Mouse (Mus musculus) embryonic facial prominence, embryonic 14.5 days (tissue): Measurements from ENCODE around the gene Usb1. TPM values are rescaled to one million over a fixed set of nuclear protein-coding genes. Genes with fewer than 3 reads are reported as not detected.

Experiments
- ATAC-seq: fragments of 200-750 bp; cut with Nextera tagmentation; 2 replicates; pipeline ENCODE4 v1.8.0; 2017; ENCODE audit warnings: low read depth, moderate number of reproducible peaks, moderate TSS enrichment
- DNase-seq: peaks from one replicate; pipeline ENCODE4 v3.0.0-alpha.2; 2015; ENCODE audit warnings: low spot score
- H3K27ac ChIP-seq: fragments of 300-500 bp; sonication (generic); replicated peaks from 2 replicates; pipeline ENCODE4 v1.5.1; 2014; ENCODE audit warnings: low read depth, mild to moderate bottlenecking, low read length, moderate library complexity
- H3K27me3 ChIP-seq: fragments of 300-500 bp; sonication (generic); replicated peaks from 2 replicates; pipeline ENCODE4 v1.6.1; 2014; ENCODE audit warnings: low read length; ENCODE audit not compliant: control insufficient read depth, insufficient read depth
- H3K36me3 ChIP-seq: fragments of 300-500 bp; sonication (generic); 2 replicates; pipeline ENCODE4 v1.6.1; 2014; ENCODE audit warnings: low read length, mixed read lengths; ENCODE audit not compliant: control insufficient read depth, insufficient read depth
- H3K4me1 ChIP-seq: fragments of 300-500 bp; sonication (generic); 2 replicates; pipeline ENCODE4 v1.6.1; 2014; ENCODE audit warnings: antibody characterized with exemption, low read length; ENCODE audit not compliant: control insufficient read depth, insufficient read depth
- H3K4me2 ChIP-seq: fragments of 300-500 bp; sonication (generic); 2 replicates; pipeline ENCODE4 v1.6.1; 2014; ENCODE audit warnings: low read depth, mild to moderate bottlenecking, low read length, moderate library complexity, mixed read lengths
- H3K4me3 ChIP-seq: fragments of 300-500 bp; sonication (generic); 2 replicates; pipeline ENCODE4 v1.5.1; 2014; ENCODE audit warnings: low read depth, mild to moderate bottlenecking, low read length
- H3K9ac ChIP-seq: fragments of 300-500 bp; sonication (generic); 2 replicates; pipeline ENCODE4 v1.6.1; 2014; ENCODE audit warnings: low read depth, mild to moderate bottlenecking, low read length, moderate library complexity, mixed read lengths
- H3K9me3 ChIP-seq: fragments of 300-500 bp; sonication (generic); 2 replicates; pipeline ENCODE4 v1.6.1; 2016; ENCODE audit warnings: low read length; ENCODE audit not compliant: control insufficient read depth
- WGBS: fragments of 180-500 bp; shearing (Covaris S2); extraction: QIAGEN DNeasy Blood & Tissue Kit; methylation state at CpG from one replicate; pipeline ENCODE4 v1.1.7; 2014; 5-methylcytosine and 5-hydroxymethylcytosine counted together
- polyA plus RNA-seq: library from polyadenylated mRNA; unstranded; fragments of >200 nt; fragmentation: Nextera tagmentation; extraction: Ambion mirVana; gene quantifications from 2 replicates; pipeline ENCODE4 v1.2.1, GENCODE M21; 2014

The Usb1 gene
- polyA plus RNA-seq, 1 experiment from 2014 or later: 36.3 TPM

DNA sequence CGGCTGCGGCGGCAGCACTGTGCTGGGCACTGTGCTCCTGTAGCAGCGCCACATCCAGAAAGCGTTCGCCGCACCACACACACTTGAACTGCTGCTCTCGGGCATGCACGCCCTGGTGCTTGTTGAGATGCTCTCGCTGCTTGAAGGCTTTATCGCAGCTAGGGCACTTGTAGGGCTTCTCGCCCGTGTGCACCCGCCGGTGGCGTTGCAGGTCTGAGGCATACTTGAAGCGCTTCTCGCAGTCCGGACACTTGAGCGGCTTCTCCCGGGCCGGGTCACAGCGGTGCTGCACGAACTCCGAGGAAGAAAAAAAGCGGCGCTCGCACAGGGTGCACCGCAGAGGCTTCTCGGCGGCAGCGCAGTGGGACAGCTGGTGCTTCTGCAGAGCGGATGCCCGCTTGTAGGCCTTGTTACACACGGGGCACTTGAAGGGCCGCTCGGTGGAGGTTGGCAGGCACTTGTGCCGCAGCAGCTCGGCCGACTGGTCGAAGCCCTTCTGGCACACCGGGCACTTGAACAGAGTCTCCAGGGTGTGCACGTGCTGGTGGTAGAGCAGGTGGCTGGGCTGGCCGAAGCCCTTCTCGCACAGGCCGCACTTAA lies 4.1 kb upstream of the Usb1 start:
- Histone ChIP-seq H3K4me2 (no peak overlapping the region), H3K9me3 (no peaks in the 10 kb centered on the region), H3K4me3 (no peak overlapping the region), H3K27me3 (no peaks in the 10 kb centered on the region), H3K27ac (no peak overlapping the region), H3K36me3 (peaks cover 62% of the 10 kb centered on the region), H3K9ac (no peak overlapping the region), H3K4me1 (peaks cover 9% of the 10 kb centered on the region)
- no peak for DNase-seq
- WGBS: 85% methylated on average over 44 of the region's 46 CpGs
- ATAC-seq: no peak

DNA sequence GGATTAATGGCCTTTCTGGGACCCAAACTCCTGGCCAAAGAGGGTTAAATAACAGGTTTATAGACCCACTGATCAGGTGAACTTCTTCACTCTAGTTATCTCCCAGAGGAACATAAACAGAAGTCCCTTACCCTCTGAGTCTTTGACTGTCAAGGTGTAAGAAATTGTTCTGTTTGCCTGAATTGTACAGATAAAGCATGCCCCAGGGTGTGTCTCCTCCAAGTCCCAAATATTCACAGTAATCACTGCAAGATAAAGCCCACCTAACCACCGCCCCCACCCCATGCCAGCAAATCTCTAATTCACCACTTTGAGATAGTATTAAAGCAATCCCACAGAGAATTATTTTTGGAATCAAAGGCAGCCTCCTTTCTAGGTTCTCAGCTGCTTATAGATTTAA lies 1.7 kb upstream of the Usb1 start:
- H3K9ac ChIP-seq: peak overlapping the region; percentile 89
- 0 out of 2 replicates have a peak, but pooled peaks cover 4% of the 10 kb centered on the region for H3K9me3 ChIP-seq
- no peak for DNase-seq
- H3K36me3 ChIP-seq: peaks cover 60% of the 10 kb centered on the region
- H3K4me2 ChIP-seq: peak overlapping the region; percentile 84
- no peak for ATAC-seq
- peak overlapping the region; percentile 98; the same call in 1 of the 2 replicates for H3K27ac ChIP-seq
- peaks cover 12% of the 10 kb centered on the region for H3K4me1 ChIP-seq
- H3K4me3 ChIP-seq: peak overlapping the region; percentile 73
- WGBS: 57% methylated on average over 1 of the region's 1 CpGs
- no peaks in the 10 kb centered on the region for H3K27me3 ChIP-seq

DNA sequence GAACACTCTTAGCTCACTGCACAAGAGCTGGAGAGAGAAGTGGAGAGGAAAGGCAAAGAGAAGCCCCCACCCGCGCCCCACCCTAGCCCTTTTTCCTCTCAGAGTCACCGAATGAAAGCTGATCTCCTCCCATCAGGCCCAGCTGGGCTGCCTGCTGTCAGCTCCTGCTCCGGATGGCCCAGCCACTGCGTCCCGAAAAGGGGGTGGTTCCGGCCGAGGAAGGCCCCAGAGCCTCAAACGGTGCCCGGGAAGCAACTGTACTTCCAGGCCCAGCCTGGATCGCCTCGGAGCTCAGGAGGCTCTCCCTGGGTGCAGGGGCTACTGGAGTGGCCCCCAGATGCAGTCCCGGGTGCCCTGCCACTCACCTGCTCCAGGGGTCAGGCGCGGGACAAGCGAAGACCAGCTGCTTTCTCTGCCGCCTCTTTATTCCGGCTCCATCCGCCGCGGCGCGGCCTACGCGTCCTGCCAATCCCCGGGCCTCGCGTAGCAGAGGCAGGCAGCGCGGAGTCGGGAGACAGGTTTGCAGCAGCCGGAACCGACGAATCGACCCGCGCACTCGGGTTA lies 846 bp upstream of the Usb1 start:
- Histone ChIP-seq H3K27me3 (no peaks in the 10 kb centered on the region), H3K9me3 (0 out of 2 replicates have a peak, but pooled peaks cover 4% of the 10 kb centered on the region), H3K36me3 (peaks cover 52% of the 10 kb centered on the region), H3K4me2 (peak overlapping the region; percentile 84), H3K27ac (peak overlapping the region; percentile 98), H3K4me1 (peaks cover 12% of the 10 kb centered on the region), H3K9ac (peak overlapping the region; percentile 89), H3K4me3 (peak overlapping the region; percentile 73)
- peak; percentile 53 for ATAC-seq
- DNase-seq: peak; percentile 81
- 0% methylated on average over 28 of the region's 38 CpGs for WGBS

DNA sequence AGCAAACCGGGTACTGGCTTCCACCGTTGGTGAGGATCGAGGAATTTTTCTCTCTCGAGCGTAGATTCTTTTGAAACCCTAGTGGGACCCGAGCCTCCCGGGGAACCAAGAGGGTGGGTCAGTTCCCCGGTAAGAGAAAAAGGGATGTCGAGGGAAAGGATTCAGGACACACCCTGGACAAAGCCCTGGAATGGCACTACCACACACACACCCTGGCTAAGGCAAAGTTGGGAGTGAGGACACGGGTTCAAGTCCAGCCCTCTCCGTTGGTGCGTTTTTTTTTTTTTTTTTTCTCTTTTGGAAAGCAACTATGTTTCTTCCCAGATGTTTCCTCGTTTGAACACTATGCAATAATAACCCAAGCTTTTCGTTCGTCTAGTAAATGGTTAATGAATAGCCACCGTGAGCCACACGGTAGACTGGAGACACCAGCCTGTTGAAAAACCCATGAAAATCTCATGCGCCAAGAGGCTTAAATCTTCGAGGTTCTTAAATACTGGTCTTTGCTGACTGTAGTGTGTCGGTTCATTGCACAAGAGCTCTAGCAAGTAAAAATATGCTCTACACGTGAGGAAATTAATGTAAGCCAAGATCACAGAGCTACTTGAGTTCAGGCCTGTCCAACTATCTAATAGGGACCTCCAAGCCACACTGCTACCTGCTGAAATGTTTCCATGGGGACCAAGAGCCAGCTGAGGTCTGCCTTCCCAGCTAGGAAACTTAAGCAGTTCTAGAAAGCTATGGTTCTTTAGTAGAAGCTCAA lies 534 bp downstream of the Usb1 start:
- no peak for DNase-seq
- Histone ChIP-seq H3K4me3 (peak overlapping the region; percentile 73), H3K4me2 (peak overlapping the region; percentile 84), H3K27me3 (no peaks in the 10 kb centered on the region), H3K36me3 (peaks cover 44% of the 10 kb centered on the region), H3K4me1 (peaks cover 12% of the 10 kb centered on the region), H3K9ac (peak overlapping the region; percentile 89), H3K9me3 (0 out of 2 replicates have a peak, but pooled peaks cover 4% of the 10 kb centered on the region), H3K27ac (peak overlapping the region; percentile 98)
- 26% methylated on average over 21 of the region's 21 CpGs for WGBS
- no peak for ATAC-seq

DNA sequence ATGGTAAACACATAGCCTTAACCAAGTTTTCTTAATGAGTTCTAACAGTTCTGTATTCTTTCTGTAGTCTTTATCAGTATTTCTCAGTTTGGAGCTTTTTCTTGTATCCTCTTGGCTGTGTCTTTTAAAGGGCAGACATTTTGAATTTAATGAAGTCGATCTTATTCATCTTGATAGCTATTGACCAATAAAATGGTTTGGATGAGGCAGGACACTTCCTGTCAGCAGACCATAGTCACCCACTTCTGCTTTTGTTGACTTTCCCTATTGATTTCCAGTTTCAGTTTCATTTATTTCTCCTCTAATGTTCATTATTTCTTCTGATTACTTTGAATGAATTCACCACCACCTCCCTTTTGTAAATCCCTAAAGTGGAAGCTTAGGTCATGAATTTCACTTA lies 3.6 kb downstream of the Usb1 start:
- Histone ChIP-seq H3K27ac (no peak overlapping the region), H3K9ac (no peak overlapping the region), H3K4me1 (peaks cover 6% of the 10 kb centered on the region; the same call in 1 of the 2 replicates), H3K4me3 (no peak overlapping the region), H3K36me3 (peaks cover 53% of the 10 kb centered on the region), H3K9me3 (0 out of 2 replicates have a peak, but pooled peaks cover 4% of the 10 kb centered on the region), H3K4me2 (no peak overlapping the region), H3K27me3 (no peaks in the 10 kb centered on the region)
- WGBS: 91% methylated on average over 1 of the region's 1 CpGs
- ATAC-seq (no peak), DNase-seq (no peak)

DNA sequence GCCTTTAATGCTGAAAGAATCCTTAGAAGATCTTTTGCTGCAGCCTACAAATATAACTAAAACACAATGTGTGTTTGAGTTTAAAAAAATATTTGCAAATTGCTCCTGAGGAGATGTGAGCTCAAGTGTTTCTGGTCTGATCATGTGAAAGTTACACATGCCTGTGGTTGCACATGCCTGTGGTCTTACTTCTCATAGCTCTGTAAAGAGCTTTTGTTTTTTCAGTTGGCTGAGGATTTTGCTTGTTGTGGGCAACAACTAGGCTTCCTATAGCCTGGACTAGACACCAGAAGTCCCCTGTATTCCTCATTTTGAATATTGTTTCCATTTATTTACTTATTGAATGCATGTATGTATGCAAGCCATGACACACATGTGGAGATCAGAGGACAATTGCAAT lies 4.3 kb downstream of the Usb1 start:
- Histone ChIP-seq H3K4me3 (no peak overlapping the region), H3K4me2 (no peak overlapping the region), H3K9ac (no peak overlapping the region), H3K27ac (no peak overlapping the region), H3K27me3 (no peaks in the 10 kb centered on the region), H3K36me3 (peaks cover 55% of the 10 kb centered on the region), H3K4me1 (peaks cover 6% of the 10 kb centered on the region; the same call in 1 of the 2 replicates), H3K9me3 (0 out of 2 replicates have a peak, but pooled peaks cover 4% of the 10 kb centered on the region)
- ATAC-seq (no peak), DNase-seq (no peak)

DNA sequence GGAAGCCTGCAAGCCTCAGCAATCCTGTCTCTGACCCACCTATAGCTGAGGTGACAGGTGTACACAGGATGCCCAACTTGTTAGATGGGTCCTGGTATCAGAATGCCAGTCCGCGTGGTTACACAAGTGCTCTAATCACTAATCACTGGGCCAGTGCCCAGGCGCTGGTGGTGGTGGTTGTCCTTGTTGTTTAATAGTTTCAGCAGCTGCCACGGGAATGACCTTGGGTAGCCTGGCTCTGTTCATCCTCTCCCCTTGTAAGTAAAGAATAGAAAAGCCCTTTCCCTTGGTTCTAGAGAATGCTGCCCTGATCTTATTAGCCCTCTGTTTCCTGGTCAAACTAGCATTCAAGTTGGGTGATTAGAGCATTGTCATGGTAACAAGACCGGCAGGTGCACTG lies 9.6 kb downstream of the Usb1 start:
- no peak overlapping the region for H3K4me2 ChIP-seq
- H3K27me3 ChIP-seq: no peaks in the 10 kb centered on the region
- no peak overlapping the region for H3K27ac ChIP-seq
- ATAC-seq (no peak), DNase-seq (no peak)
- no peak overlapping the region for H3K9ac ChIP-seq
- peaks cover 75% of the 10 kb centered on the region for H3K36me3 ChIP-seq
- H3K4me1 ChIP-seq: no peaks in the 10 kb centered on the region; the same call in 1 of the 2 replicates
- 66% methylated on average over 5 of the region's 5 CpGs for WGBS
- H3K4me3 ChIP-seq: no peak overlapping the region
- no peaks in the 10 kb centered on the region for H3K9me3 ChIP-seq

DNA sequence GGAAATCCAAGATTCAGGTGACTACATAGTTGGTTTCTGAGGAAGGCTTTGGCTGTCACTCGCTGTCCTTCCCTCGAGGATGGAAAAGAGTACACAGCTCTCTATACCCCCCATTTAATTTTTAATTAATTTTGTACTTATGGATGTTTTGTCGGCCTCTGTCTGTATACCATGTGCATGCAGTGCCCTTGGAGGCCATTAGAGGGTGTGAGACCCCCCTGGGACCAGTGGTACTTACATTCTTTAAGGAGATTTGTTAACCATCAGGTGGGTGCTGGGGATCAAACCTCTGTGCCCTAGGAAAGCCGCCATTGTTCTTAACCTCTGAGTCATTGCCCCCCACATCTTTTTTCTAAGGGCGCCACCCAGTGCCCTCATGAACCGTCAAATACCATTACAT lies 12.6 kb downstream of the Usb1 start:
- no peak for ATAC-seq
- H3K4me2 ChIP-seq: no peak overlapping the region
- peaks cover 11% of the 10 kb centered on the region for H3K4me1 ChIP-seq
- H3K27me3 ChIP-seq: no peaks in the 10 kb centered on the region; the same call in 1 of the 2 replicates
- H3K9ac ChIP-seq: no peak overlapping the region
- peaks cover 48% of the 10 kb centered on the region for H3K36me3 ChIP-seq
- no peak overlapping the region for H3K27ac ChIP-seq
- no peaks in the 10 kb centered on the region for H3K9me3 ChIP-seq
- WGBS: 69% methylated on average over 6 of the region's 6 CpGs
- DNase-seq: no peak
- no peak overlapping the region for H3K4me3 ChIP-seq
